Mouse (Mus musculus): Measurements from ENCODE around the gene Tmem56. TPM values are rescaled to one million over a fixed set of nuclear protein-coding genes. Genes with fewer than 3 reads are reported as not detected.

Tmem56 gene
- total and polyA plus RNA-seq, 2 experiments from 2014 or later, result 3.9 to 15.5 TPM

- Histone ChIP-seq H3K27ac (ENCODE audit: low read depth, low read length) (peak overlapping the region; percentile 74; the same call in 1 of the 2 replicates), H3K9ac (0 out of 2 replicates have a peak overlapping the region, but pooled peaks have one; percentile 14), H3K36me3 (ENCODE audit: insufficient read depth) (no peaks in the 10 kb centered on the region), H3K4me2 (ENCODE audit: low read depth) (peak overlapping the region; percentile 40), H3K9me3 (ENCODE audit: low read length) (no peaks in the 10 kb centered on the region), H3K27me3 (ENCODE audit: insufficient read depth, low read length) (no peaks in the 10 kb centered on the region), H3K4me3 (ENCODE audit: low read depth, low read length) (peak overlapping the region; percentile 20), H3K4me1 (ENCODE audit: insufficient read depth) (0 out of 2 replicates have a peak, but pooled peaks cover 12% of the 10 kb centered on the region)
- TF ChIP-seq CTCF (IDR thresholded peaks at IDR 0.05; ENCODE audit: low read depth), result no peak
- 9% methylated on average over 7 of the region's 7 CpGs for WGBS
- DNase-seq (no peak), ATAC-seq (peak; percentile 77)
Measured at GRCm38 (mm10) chr3:121156043-121156442, 126.9 kb downstream of the Tmem56 start.

Other genes with a start within 250 kb of the Tmem56 start
- 15.8 and 16.4 TPM in 2 replicates for gene Rwdd3, start 111.4 kb downstream of the Tmem56 start, total RNA-seq (2014; rRNA removed)
- gene Rwdd3, start 111.4 kb downstream of the Tmem56 start, polyA plus RNA-seq (2015; fragmentation: Nextera tagmentation; extraction: Ambion mirVana), result 19.6 and 19.9 TPM in 2 replicates
- 20.8 and 28.2 TPM in 2 replicates for gene Alg14, start 8.7 kb upstream of the Tmem56 start, total RNA-seq (2014; rRNA removed)
- gene Alg14, start 8.7 kb upstream of the Tmem56 start, polyA plus RNA-seq (2015; fragmentation: Nextera tagmentation; extraction: Ambion mirVana), result 29.6 and 31.6 TPM in 2 replicates
- gene Cnn3, start 143.4 kb upstream of the Tmem56 start, total RNA-seq (2014; rRNA removed), result 128 and 150 TPM in 2 replicates
- gene Cnn3, start 143.4 kb upstream of the Tmem56 start, polyA plus RNA-seq (2015; fragmentation: Nextera tagmentation; extraction: Ambion mirVana), result 307 and 319 TPM in 2 replicates
- 0.48 and 1.4 TPM in 2 replicates for gene Slc44a3, start 249.3 kb upstream of the Tmem56 start, total RNA-seq (2014; rRNA removed)
- 0.40 and 0.52 TPM in 2 replicates for gene Slc44a3, start 249.3 kb upstream of the Tmem56 start, polyA plus RNA-seq (2015; fragmentation: Nextera tagmentation; extraction: Ambion mirVana)

Data from forebrain, postnatal 0 days (tissue).